Mouse (Mus musculus): Measurements from ENCODE around the gene Tmem258.

The Tmem258 gene

GRCm38 (mm10) chr19:10222656-10223055, 18.8 kb downstream of the Tmem258 start:
- DNase-seq (ENCODE audit: low spot score in 2 of 2), result no peak

DNA sequence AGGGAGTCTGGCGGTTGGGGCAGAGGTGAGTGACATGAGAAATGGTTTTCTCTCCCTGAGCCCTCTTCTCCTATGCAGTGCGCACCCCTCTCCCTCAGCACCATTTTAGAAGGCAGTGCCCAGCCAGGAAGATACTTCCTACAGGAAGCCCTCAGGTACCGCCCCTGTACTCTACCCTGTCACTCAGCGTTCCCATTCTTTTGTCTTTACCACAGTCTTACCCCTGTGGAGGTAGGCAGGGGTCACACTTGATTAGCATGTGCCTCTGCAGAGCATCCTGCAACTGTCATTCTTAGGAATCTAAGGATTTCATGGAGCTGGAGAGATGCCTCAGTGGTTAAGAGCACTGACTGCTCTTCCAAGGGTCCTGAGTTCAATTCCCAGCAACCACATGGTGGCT, 19.7 kb downstream of the Tmem258 start:
- DNase-seq (ENCODE audit: low spot score in 2 of 2), result no peak

GRCm38 (mm10) chr19:10224637-10225453, 21.0 kb downstream of the Tmem258 start:
- DNase-seq (ENCODE audit: low spot score in 2 of 2), result no peak

DNA sequence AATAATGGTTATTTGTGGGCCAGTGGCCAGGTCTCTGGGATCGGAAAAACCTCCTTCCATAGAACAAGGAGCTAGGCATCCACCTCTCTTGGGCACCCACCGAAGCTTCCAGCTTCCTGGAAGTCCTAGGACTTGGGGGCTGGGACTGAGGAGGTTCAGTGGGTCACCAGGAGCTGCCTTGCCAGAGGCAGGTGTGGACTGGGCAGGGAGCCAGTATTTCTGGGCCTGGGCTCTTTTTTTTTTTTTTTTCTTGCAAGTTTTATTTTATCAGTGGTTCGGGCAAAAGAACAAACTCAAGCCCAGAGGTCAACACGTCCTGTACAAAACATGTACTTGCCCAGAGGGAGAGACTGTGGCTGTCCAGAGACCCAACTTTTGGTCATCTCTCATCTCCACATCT, 22.0 kb downstream of the Tmem258 start:
- DNase-seq (ENCODE audit: low spot score in 2 of 2), result no peak

- no peak for DNase-seq (ENCODE audit: low spot score in 2 of 2)
Measured at GRCm38 (mm10) chr19:10231016-10231415, 27.2 kb downstream of the Tmem258 start.

DNA sequence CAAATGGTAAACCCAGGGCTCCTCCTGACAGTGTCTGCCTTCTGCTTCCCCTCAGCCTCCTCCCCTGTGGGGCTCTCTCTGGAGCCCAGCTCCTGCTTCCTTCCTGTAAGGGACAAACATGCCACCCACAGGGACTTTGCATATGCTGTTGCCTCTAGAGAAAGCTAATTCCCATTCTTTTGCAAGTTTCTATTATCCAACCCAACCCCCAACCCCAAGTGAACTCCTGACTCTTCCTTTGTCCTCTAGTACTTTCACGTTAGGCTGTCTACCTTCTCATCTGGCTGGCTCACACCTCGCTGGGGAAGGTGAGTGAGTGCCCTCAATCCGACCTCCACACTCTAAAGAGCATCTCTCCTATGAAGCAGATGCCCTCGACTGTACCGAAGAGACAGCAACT, 28.1 kb downstream of the Tmem258 start:
- no peak for DNase-seq (ENCODE audit: low spot score in 2 of 2)

GRCm38 (mm10) chr19:10232327-10233017, 28.7 kb downstream of the Tmem258 start:
- DNase-seq (ENCODE audit: low spot score in 2 of 2), result no peak

DNA sequence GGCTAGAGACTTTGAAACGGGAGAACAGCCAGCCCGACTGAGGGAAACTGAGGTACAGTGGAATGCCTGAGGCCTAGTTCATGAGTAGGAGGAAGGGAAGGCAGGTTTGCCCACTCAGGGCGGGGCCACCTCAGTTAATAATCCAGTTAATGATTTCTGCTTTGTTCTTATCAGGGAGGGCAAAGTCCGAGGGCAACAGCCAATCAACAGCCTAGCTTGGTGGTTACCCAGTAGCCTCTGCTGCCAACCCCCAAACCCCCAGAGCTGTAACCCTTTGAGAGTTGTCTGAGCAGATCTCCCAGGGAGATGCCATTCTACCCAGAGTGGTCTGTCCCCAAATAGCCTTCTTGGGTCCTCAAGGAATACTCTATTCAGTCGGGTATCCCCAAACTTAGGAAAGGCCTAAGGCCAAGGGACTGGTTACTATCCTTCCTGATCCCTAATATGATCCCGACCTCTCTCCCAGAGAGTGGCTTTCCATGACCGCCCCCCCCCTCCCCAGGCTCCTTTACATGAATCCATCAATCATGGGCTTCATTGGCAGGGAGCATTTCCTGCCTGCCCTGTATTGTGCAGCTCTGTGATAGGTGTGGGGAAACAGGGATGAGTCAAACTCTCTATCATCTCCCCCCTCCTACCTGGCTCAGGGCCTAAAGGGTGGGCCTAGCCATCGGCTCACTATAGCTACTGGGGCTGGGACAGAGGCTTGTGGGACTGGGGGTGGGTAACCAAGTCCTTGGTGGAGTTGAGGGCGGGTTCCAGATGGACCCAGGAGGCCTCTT, 32.2 kb downstream of the Tmem258 start:
- DNase-seq (ENCODE audit: low spot score in 2 of 2), result no peak

DNA sequence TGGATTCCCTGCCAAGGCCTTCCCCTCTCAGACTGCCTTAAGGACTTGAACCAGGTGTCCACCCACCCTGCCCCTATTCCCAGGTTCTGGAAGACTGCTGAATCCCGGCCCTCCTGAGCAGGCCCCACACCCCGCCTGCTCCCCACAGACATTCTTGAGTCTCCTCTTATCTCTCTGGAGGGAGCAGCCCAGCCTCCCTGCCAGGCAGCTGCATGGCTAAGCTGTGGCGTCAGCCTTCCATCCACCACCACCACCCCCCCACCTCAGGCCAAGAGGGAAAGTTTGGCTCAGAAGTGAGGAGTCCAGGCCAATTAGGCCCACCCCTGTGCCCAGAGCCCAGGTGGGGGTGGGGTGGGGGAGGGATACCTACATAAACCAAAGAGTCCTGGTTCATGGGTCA, 34.7 kb downstream of the Tmem258 start:
- no peak for DNase-seq (ENCODE audit: low spot score in 2 of 2)

DNA sequence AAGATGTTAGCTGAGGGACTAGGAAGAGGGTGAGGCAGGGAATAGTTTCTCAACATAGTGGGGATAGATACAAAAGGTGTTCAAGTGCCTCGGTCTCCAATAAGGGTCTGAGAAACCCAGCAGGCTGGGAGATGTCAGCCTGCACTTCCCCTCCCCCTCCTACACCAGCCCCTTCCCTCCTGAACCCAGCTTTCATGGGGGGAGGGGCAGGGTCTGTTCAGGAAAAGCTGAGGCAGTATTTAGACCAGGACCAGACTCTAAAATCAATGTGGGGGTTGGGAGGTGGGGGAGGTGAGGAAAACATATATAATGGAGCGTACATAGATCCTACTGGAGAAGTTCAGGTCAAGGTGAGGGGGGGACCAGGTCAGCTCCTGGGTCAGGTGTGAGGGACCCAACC, 35.6 kb downstream of the Tmem258 start:
- DNase-seq (ENCODE audit: low spot score in 2 of 2), result no peak

DNA sequence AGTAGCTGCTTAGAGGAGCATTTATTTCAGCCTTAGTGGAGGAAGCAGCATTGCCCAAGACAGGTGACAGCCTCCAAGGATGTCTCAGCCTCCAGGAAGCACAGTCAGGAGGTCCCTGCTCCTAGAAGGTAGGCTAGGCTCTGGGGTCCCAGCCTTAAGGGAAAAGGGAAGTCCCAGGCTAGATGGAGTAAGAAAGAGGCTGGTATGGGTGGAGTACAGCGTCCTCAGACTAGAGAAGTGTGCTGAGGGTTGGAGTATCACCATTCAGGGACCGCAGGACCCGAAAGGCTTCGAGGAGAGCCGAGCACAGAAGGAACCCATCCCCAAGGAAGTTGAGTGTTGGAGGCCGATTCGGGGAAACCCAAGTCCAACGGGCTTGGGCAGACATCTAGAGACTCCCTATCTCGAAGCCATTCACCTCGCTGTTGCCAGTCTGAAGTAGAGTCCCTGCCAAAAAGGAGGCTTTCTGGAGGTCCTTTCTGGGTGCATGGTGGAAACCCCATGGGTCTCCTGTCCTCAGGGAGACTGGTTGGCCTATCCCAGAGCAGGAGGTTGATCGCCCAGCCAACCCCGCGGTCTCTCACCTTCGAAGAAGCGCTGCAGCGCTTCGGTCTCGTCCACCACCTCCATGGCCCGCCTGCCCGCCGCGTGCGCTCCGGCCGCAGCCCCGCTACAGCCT, 36.3 kb downstream of the Tmem258 start:
- no peak for DNase-seq (ENCODE audit: low spot score in 2 of 2)

GRCm38 (mm10) chr19:10240654-10241305, 37.0 kb downstream of the Tmem258 start, which contains the start of gene Myrf:
Gene Myrf, minus strand, starts transcription at chr19:10240748.
- peak; percentile 31 to 60 for DNase-seq (ENCODE audit: low spot score in 2 of 2)

DNA sequence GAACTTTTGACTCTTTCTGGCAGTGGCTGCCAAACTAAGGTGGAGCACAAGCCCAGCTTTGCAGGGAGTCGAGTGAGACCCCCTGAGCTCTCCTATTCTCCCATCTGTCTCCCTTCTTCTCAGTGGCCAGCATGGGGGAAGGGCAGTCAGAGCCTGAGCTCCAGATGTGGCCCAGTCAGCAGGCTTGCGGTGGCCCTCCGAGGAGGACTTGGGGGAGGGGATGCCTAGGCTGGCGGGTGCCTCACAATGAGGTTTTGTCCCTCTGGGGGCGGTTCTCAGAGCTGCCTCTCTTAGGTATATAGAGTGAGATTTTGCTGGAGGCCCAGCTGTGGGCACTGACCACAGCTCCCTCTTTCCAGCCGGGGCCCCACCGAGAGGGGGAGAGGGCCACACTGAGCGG, 39.1 kb downstream of the Tmem258 start:
- no peak for DNase-seq (ENCODE audit: low spot score in 2 of 2)

DNA sequence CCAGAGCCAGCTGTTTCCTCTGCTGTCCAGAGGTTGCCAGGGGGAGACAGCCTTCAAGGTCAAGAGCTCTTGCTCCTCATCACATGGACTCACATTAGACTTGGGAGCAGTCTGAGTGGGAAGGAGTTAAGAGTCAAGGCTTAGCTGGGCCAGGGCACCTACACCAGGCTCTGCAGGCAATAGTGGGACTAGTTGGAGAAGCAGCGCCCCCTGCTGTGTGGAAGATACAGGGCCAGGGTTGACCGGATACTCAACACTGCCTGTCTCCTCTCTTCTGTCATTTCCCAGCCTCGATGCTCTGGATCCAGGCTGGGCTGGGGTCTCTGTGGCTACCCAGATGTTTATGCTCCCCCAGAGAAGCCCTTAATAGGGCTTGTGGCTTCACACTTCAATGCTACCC, 40.4 kb downstream of the Tmem258 start:
- DNase-seq (ENCODE audit: low spot score in 2 of 2), result peak in 1 of 2 experiments; percentile 26

DNA sequence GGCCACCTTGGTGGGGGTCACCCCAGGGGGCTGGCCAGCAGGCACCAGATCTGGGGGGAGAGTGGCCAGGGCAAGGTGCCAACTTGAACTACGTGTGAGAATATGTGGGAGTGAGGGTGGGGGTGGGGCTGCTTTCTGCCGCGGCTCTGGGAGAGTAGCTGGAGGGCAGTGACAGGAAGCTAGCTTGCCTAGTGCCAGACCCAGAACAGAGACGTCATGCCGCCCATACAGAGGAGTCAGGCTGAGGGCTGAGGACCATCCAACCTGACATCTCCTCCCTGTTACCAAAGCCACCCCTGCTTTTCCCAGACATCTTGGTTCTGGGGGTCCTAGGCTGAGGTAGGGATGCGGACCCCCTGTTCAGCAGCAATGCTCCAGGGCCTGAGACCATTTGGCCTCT, 43.4 kb downstream of the Tmem258 start:
- DNase-seq (ENCODE audit: low spot score in 2 of 2), result no peak

GRCm38 (mm10) chr19:10248128-10248527, 44.3 kb downstream of the Tmem258 start:
- DNase-seq (ENCODE audit: low spot score in 2 of 2), result no peak
